Mouse (Mus musculus): ENCODE data around the gene Sik3.
"Not testable (repeated sequence)": the region's sequence is repeated elsewhere in the genome, so short reads cannot be mapped to it uniquely, and the experiment has no call there.

Gene Sik3

GRCm38 (mm10) chr9:46053014-46053666, 40.5 kb downstream of the Sik3 start:
- no peak for DNase-seq (ENCODE audit: low spot score in 2 of 2)

DNA sequence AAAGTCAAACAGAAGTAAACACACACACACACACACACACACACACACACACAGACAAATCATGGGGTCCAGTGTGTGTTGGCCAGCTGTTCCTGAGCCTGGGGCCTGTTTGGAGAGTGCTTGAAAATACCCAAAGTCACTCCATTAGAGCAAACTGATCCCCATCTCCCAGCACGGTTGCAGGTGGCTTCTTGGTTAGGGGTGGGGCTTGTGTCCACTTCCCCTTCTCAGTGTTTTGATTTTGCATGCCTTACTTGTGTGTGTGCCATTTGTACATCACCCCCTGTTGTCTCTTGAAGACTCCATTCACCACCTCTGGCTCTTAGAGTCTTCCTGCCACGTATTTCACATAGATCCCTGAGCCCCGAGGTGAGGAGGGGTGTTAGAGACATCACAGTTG, 45.4 kb downstream of the Sik3 start:
- DNase-seq (ENCODE audit: low spot score in 2 of 2), result no peak

DNA sequence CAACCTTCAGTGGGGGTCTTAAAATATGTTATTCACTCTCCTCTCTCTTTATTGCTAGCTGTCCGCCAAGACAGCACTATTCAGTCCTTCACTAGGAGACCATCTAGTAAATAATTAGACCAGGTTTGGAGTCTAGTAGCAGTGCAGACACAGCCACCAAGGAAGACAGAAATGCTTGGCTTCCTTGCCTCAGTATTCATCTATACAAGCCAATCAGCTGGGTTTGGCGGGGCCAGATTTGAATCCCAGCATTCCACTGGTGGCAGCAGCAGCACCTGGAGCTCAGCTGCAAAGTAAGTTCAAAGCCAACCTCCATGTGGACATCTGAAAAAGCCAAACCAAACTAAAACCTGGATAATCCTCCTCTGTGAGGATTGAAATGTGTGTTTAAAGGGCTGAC, 47.6 kb downstream of the Sik3 start:
- no peak for DNase-seq (ENCODE audit: low spot score in 2 of 2)

- DNase-seq (ENCODE audit: low spot score in 2 of 2), result peak; percentile 58 to 65
Measured at GRCm38 (mm10) chr9:46061696-46062425, 49.2 kb downstream of the Sik3 start.

GRCm38 (mm10) chr9:46064331-46064730, 51.7 kb downstream of the Sik3 start:
- no peak for DNase-seq (ENCODE audit: low spot score in 2 of 2)

GRCm38 (mm10) chr9:46066711-46067110, 54.1 kb downstream of the Sik3 start:
- no peak for DNase-seq (ENCODE audit: low spot score in 2 of 2)

GRCm38 (mm10) chr9:46067691-46068090, 55.1 kb downstream of the Sik3 start:
- no peak for DNase-seq (ENCODE audit: low spot score in 2 of 2)

DNA sequence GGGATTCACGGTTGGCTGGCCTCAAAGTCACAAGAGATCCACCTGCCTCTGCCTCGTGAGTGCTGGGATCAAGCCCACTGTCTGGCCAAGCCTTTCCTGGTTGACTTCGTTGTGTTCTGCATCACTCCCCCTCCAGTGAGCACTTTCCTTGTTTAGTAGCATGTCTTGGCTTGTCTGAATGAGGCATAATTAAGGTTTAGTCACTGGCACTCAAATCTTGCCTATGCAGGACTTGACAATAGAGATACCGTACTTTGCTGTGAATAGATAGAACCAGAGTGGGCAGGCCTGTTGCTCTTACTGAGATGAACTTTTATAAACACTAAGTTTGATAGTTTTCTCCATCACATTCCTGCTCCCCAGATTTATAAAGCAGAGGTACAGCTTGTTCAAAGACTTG, 56.4 kb downstream of the Sik3 start:
- no peak for DNase-seq (ENCODE audit: low spot score in 2 of 2)

DNA sequence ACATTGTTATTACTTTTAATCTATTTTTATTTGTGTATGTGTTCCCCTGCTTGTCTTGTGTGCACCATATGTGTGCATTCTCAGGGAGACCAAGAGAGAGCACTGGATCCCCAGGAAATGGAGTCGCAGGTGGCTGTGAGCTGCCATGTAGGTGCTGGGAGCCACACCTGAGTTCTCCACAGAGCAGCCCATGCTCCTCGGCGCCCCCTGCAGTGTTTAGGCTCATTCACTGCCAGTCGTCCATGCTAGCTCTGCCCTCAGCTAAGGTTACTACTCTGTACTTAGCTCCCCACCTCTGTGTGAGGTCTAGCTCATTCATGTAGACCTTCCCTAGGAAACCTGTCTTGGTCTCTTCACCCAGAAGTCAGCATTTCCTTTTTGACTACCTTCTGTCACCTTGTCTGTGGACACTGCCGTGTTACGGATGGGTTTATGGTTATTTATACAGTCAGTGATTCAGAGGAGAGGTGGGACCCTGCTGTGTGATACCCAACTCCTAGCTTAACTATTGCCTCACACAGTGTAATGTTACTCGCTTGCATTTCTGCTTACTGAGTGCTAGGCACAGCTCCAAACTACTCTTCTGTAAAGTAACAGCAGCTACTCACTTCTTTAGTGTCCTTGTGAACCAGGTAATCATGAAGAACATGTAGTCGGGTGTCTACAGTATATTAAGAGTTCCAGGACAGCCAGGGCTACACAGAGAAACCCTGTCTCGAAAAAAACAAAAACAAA, 59.6 kb downstream of the Sik3 start:
- DNase-seq (ENCODE audit: low spot score in 2 of 2), result no peak

DNA sequence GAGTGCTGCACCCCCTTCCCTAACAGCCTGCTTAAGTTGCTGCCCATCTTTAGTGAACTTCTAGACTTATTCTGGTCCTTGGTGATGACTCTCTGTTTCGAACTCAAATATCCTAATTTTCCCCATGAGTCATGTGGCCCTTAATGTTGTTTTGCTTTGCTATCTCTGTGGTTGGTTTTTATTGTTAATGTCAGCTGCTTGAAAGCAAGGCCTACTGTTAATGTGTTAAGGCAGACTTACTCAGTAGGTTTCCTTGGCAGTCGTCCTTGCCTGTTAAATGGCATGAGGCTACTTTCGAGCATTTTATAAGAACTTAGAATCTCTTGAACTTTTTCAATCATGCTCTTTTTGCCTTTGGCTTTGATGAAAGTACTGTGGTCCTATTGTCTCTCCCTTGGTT, 60.8 kb downstream of the Sik3 start:
- no peak for DNase-seq (ENCODE audit: low spot score in 2 of 2)

- DNase-seq (ENCODE audit: low spot score in 2 of 2), result no peak
Measured at GRCm38 (mm10) chr9:46075578-46075977, 63.0 kb downstream of the Sik3 start.

DNA sequence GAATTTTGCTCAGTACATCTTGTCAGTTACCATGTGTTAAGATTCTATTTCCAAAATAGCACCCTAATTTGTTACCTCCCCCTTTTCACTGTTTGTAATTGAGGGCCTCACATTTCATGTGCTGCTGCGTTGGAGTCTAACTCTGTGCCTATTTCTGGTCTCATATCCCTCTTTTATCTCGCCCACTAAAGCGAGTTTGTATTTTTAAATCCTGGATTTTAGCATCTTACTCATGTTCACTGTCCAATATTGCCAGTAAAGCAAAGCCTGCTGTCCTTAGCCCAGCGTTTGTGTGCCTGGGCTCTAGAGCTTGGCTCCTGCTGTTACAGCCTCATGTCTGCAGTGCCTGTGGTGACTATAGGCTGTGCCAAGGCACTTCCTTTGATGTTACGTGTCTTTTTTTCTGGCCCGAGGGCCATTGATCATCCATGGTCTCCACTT, 69.8 kb downstream of the Sik3 start:
- peak; percentile 48 to 68 for DNase-seq (ENCODE audit: low spot score in 2 of 2)

GRCm38 (mm10) chr9:46083490-46083893, 70.9 kb downstream of the Sik3 start:
- DNase-seq (ENCODE audit: low spot score in 2 of 2), result peak in 1 of 2 experiments; percentile 50

- DNase-seq (ENCODE audit: low spot score in 2 of 2), result no peak
Measured at GRCm38 (mm10) chr9:46085898-46086297, 73.3 kb downstream of the Sik3 start.

DNA sequence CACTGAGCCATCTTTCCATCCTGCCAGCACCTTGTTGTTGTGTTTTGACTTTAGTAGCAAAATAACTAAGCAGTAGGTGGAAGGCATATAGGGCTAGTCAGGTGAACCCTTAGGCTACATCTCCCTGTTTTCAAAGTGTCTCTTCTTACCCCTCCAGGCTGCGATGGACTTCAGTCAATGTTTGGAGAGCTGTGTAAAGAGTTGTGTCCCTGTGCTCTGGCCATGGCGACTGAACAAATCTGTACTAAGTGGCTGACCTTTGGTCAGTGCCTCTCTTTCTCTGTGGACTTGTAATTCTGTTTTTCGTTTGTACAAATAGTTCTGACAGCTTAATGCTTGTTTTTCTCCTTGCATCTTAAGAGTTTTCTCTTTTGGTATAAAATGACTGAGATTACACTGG, 74.2 kb downstream of the Sik3 start:
- DNase-seq (ENCODE audit: low spot score in 2 of 2), result no peak

DNA sequence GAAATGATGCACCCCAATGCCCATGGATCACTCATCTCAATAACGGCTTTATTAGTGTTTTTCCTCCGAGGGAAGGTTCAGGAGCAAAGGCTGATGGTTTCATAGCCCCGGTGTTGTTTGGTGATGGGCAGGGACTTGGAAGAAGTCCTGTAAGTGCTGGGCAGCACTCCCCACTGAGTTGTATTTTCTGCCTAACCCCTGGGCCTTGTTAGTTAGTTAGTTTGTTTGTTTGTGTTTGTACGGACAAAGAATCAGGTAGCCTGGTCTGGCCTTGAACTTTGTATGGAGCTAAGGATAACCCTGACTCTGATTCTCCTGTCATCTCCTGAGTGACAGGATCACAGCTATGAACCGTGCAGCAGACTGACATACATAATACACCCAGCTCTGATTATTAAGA, 74.8 kb downstream of the Sik3 start:
- DNase-seq (ENCODE audit: low spot score in 2 of 2), result no peak

GRCm38 (mm10) chr9:46088722-46089121, 76.1 kb downstream of the Sik3 start:
- DNase-seq (ENCODE audit: low spot score in 2 of 2), result no peak

- DNase-seq (ENCODE audit: low spot score in 2 of 2), result no peak
Measured at GRCm38 (mm10) chr9:46090066-46090465, 77.4 kb downstream of the Sik3 start.

GRCm38 (mm10) chr9:46091157-46091556, 78.5 kb downstream of the Sik3 start:
- DNase-seq (ENCODE audit: low spot score in 2 of 2), result not testable (repeated sequence)

DNA sequence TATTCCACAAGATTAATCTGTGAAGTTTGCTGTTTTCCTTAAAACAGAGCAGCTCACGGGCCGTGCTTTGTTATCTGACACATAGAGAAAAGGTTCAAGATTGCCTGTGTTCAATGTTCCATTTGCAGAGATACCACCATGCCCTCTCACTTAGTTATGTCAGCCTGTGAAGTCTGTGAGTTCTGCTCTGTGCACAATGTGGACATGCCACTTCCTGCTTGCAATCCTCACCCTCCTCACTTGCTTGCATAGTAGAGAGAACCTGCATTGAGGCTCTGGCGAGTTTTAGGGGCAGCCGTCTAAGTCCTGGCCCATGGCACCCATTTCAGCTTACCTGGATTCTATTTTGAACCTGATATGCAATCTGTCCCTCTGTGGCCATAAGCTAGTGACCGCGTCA, 80.0 kb downstream of the Sik3 start:
- DNase-seq (ENCODE audit: low spot score in 2 of 2), result no peak

DNA sequence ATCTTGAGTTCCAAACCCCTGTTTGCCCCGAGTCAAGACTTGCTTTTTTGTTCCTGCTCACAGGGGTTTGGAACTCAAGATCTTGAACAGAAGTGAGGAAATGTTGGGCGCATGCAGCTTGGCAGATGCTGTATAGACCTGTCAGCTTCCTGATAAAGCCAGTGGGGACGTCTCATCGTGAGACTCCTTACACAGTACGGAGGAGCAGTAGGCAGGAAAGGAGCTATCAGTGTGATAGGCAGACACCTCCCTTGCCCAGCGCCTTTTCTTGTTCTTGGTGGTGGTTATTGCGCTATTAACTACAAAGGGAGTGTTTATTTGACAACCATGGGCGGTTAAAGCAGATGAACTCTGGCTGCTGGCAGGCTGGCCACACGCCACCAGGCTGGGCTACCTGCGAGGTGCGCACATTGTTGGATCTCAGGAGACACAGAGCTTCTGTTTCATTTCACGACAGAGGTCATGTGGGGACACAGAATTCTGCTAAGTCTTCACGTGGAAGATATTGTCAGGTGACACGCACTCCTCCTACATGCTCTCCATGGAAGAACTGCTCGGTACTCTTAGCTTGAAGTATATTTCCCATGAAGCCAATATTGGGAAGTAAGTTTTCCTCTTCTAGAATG, 85.9 kb downstream of the Sik3 start:
- no peak for DNase-seq (ENCODE audit: low spot score in 2 of 2)

GRCm38 (mm10) chr9:46099107-46099506, 86.5 kb downstream of the Sik3 start:
- no peak for DNase-seq (ENCODE audit: low spot score in 2 of 2)
